Mouse (Mus musculus): ENCODE results near the gene Sema3e. TPM values are rescaled to one million over a fixed set of nuclear protein-coding genes. Genes with fewer than 3 reads are reported as not detected.

Gene Sema3e
- total RNA-seq, 2 experiments from 2014 or later = 47.2 to 51.5 TPM

- peak in 1 of 2 experiments; percentile 42 for DNase-seq (ENCODE audit: low spot score in 2 of 2)
These were observed 170.2 kb downstream of the Sema3e start for GRCm38 (mm10) chr5:14195172-14195819.

GRCm38 (mm10) chr5:14198344-14199040 lies 173.4 kb downstream of the Sema3e start:
- no peak for DNase-seq (ENCODE audit: low spot score in 2 of 2)

- no peak for DNase-seq (ENCODE audit: low spot score in 2 of 2)
These were observed 181.7 kb downstream of the Sema3e start for GRCm38 (mm10) chr5:14206794-14207193.

GRCm38 (mm10) chr5:14209962-14210361 lies 184.9 kb downstream of the Sema3e start:
- DNase-seq (ENCODE audit: low spot score in 2 of 2) = no peak

- DNase-seq (ENCODE audit: low spot score in 2 of 2) = no peak
These were observed 191.1 kb downstream of the Sema3e start for GRCm38 (mm10) chr5:14216211-14216610.

- peak in 1 of 2 experiments; percentile 77 for DNase-seq (ENCODE audit: low spot score in 2 of 2)
These were observed 193.6 kb downstream of the Sema3e start for GRCm38 (mm10) chr5:14218677-14219076.

- no peak for DNase-seq (ENCODE audit: low spot score in 2 of 2)
These were observed 199.4 kb downstream of the Sema3e start for GRCm38 (mm10) chr5:14224509-14224908.

- no peak for DNase-seq (ENCODE audit: low spot score in 2 of 2)
These were observed 206.0 kb downstream of the Sema3e start for GRCm38 (mm10) chr5:14231027-14231426.

GRCm38 (mm10) chr5:14252583-14252982 lies 227.5 kb downstream of the Sema3e start:
- DNase-seq (ENCODE audit: low spot score in 2 of 2) = no peak

GRCm38 (mm10) chr5:14253328-14253727 lies 228.3 kb downstream of the Sema3e start:
- DNase-seq (ENCODE audit: low spot score in 2 of 2) = peak in 1 of 2 experiments; percentile 53

- DNase-seq (ENCODE audit: low spot score in 2 of 2) = no peak
These were observed 235.1 kb downstream of the Sema3e start for GRCm38 (mm10) chr5:14260156-14260555.

GRCm38 (mm10) chr5:14267400-14267799 lies 242.3 kb downstream of the Sema3e start:
- DNase-seq (ENCODE audit: low spot score in 2 of 2) = no peak

Other genes with a start within 250 kb of the Sema3e start
- not detected for gene Speer3, start 233.7 kb upstream of the Sema3e start, total RNA-seq (2021)